Mouse (Mus musculus) urinary bladder, adult 2 months (tissue): ENCODE results near the gene Fzr1. TPM values are rescaled to one million over a fixed set of nuclear protein-coding genes. Genes with fewer than 3 reads are reported as not detected.

ENCODE experiments used
- DNase-seq: peaks from one replicate; pipeline ENCODE4 v3.0.0; 2022; ENCODE audit warnings: low spot score
- polyA plus RNA-seq: library from polyadenylated mRNA; depleted of rRNA; stranded (reverse); fragments of >200 nt; gene quantifications from 2 replicates; pipeline ENCODE4 v1.2.3, GENCODE M21; 2012

The Fzr1 gene
- polyA plus RNA-seq, 1 experiment = 34.1 TPM

DNA sequence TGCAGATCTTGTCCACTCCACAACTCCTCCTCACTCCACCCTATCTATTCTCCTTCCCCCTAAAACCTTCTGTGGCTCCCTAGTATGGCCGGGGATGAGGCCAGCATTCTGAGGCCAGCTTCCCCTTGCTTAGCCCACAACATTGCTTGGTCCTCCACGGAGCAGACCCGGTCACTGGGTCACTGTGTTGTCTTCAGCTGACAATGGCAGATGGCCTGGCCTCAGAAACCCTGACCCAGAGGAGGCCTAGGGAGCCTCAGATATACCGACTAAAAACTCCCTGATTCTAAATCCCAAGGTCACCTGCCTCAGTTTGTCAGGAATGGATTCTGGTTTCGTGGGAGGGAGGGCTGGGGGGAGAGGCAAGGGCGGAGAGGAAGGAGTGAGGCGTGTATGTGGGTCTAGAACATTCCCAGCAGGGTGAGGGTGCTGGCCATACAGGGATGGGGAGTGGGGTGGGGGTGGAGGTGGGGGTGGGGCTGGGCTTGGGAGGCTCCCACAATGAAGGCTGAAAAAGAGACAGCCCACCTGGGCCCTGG, 24.0 kb upstream of the Fzr1 start:
- no peak for DNase-seq

DNA sequence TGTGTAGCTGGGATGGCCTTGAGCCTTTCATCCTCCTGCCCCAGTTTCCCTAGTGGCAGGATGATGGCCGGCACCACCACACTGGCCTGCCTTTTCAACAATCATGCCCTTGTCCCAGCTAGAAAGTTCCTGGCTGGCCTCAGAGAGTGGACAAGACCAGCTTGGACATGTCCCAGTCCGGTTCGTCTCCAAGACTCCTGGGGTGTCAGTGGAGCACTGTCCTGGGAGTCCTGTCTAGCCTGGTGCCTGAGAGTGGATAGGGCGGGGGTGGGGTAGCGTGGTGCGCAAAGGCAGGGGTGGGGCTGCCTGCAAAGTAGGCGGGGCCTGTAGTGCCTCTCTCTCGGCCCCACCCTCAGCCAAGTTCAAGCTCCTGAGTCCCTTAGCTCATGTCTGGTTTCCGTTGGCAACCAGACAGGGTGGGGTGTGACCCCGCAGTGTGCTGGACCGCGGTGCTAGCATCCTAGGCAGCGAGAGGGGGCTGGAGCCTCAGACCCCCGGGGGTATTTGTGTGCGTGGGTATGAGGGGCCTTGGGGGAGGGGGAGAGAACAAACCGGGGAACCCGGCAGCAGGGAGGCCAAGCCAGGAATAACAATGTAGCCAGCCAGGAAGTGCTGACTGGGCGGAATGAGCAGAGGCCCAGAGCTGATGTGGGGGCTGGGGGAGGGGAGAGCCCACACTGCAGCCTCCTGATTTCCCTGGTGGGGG, 23.4 kb upstream of the Fzr1 start:
- no peak for DNase-seq

- DNase-seq = no peak
Observed at GRCm38 (mm10) chr10:81401205-81401520, 22.8 kb upstream of the Fzr1 start.

DNA sequence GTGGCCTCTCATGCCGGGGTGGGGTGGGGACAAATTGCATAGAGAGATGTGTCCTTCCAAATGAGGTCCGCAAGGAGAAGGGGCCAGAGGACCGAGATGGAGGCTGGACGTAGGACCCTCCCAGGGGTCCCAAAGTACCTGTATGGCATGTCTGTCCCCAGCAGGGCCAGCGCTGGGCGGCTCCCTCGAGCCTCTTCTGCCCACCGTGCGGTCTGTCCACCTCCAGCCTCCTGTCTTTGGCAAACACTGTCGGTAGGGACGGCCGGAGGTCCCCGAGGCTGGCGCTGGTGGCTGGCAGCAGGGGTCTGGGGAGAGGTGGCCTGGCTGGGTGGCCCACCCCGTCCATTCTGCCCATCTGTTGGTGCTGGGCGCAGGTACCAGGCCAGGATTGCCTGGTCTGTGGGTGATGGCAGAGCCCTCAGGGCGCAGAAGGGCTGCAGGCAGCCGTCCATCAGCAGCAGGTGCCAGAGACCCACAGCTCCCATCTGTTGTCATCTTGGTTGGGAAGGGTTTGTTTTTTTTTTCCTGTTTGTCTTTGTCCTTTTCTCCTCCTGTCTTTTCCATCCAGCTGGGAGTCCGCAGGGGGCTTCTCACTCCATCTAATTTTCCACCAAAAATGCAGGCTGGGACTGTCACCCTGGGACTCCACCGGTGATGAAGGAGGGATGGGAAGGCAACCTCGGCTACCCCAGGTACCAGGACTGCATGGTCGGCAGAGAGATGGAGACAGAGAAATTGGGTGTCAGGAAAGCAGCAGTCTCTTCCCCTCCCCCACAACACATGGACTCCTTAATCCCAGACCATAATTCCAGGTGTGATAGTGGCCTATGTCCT, 22.3 kb upstream of the Fzr1 start:
- DNase-seq = no peak

- no peak for DNase-seq
Observed at GRCm38 (mm10) chr10:81399798-81400308, 21.5 kb upstream of the Fzr1 start.

DNA sequence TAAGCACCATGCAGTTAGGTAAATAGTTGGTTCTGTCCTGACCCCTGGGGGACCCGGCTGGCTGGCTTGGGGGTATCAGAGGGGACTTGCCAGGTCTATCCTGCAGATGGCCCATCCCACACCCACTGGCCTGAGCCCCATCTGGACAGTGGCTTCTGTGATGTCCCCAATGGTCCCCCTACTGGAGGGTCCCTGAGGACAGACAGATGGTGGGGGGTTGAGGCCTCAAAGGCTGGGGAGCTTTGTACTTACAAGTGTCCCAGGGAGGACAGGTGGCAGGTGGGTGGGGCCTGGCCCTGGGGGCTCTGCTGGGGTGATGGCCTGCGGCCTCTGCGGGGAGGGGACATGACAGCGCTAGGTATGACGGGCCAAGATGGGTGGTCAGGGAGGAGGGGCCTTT, 21.0 kb upstream of the Fzr1 start:
- DNase-seq = no peak

DNA sequence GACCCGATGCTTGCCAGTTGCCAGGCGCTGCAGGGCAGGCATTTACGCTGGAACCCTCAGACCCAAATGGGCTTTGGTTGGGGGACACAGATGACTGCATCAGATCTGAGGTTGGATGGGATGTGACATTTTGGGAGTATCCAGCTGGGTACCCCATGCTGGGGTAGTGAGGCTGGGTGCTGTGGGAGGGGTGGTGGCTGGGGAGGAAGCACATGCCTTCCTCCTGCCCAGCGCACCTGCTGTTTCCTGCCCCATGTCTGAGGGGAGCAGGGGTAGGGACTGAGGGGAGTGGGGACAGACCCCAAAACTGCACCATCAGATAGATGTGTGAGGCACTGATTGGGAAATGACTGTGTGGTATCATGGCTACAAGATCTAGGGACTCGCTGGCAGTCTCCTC, 18.4 kb upstream of the Fzr1 start:
- DNase-seq = no peak

GRCm38 (mm10) chr10:81395865-81396264, 17.5 kb upstream of the Fzr1 start:
- no peak for DNase-seq

DNA sequence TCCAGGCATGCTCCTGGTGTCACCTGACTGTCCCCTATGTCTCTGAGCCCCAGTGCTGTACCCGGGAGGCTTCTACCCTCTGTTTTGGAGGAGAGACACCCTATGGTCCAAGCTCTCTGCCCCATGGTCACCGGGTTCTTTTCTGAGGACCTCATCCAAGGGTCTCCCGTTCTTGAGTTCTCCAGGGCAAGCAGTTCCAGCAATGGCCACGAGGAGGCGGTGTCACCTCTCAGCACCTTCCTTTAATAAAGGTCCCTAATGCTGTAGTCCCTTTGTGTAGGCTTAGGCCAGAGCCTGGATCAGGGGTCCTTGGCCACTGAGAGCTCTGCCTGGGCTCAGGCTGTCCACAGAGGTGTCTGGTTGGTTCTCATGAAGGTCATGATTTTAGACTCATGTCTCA, 16.8 kb upstream of the Fzr1 start:
- no peak for DNase-seq

DNA sequence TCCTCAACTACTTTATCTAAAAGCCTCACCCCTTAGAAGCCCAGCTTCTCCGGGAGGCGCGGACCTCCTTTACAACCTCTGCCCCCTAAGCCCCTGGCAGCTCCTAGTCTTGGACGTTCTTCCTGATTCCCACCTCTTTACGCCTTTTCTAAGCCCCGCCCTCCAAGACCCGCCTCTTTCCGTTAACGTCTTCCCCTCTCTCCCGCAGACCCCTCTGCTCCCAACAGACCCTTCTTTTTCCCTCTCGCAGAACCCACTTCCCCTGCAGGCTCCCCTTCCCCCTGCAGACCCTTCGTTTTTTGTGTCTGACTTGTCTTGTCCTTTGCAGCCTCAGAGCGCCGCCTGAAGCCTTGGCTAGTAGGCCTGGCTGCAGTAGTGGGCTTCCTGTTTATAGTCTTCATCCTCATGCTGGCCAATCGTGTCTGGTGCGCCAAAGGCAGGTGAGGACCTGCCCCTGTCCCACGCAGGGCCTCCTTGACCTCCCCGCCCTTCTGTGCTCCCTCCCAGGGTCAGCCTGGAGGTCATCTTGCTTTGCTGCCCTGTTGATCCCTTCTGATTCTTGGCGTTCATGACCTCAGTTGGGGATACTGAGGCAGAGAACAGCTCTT, 15.2 kb upstream of the Fzr1 start:
- DNase-seq = no peak

GRCm38 (mm10) chr10:81392781-81393185, 14.5 kb upstream of the Fzr1 start, which contains the start of gene Smim24:
Gene Smim24 (plus strand): TSS chr10:81393051.
- no peak for DNase-seq

DNA sequence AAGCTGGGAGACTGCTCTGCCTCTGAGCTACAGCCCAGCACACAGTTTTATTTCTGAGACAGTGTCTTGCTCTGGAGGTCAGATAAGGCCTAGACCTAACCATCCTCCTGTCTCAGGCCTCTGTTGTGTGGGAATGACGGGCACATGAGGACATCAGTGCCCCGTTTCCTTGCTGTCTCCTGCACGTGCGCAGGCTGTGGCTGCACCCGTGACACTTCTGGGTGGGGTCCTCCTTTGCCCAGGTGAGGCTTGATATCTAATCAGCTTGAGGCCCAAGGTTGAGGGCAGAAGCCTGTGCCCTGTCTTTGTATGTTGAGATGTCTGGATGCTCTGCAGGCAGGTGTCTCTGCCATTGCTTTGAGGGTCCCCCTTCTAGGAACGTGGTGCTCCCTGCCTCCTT, 14.0 kb upstream of the Fzr1 start:
- DNase-seq = no peak

DNA sequence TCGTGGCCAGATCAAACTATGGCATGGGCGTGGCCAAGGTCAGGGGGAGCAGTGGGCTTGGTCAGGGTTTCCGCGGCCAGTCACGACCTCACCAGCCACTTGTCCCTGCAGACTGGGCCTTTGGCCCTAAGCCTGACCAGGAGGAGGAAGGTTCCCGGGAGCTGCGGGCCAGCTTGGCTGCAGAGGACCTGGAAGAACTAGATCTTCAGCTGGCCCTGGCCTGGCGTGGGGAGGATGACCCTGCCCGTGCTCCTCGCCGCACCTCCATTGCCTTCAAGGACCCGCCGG, 12.3 kb upstream of the Fzr1 start:
- DNase-seq = no peak

DNA sequence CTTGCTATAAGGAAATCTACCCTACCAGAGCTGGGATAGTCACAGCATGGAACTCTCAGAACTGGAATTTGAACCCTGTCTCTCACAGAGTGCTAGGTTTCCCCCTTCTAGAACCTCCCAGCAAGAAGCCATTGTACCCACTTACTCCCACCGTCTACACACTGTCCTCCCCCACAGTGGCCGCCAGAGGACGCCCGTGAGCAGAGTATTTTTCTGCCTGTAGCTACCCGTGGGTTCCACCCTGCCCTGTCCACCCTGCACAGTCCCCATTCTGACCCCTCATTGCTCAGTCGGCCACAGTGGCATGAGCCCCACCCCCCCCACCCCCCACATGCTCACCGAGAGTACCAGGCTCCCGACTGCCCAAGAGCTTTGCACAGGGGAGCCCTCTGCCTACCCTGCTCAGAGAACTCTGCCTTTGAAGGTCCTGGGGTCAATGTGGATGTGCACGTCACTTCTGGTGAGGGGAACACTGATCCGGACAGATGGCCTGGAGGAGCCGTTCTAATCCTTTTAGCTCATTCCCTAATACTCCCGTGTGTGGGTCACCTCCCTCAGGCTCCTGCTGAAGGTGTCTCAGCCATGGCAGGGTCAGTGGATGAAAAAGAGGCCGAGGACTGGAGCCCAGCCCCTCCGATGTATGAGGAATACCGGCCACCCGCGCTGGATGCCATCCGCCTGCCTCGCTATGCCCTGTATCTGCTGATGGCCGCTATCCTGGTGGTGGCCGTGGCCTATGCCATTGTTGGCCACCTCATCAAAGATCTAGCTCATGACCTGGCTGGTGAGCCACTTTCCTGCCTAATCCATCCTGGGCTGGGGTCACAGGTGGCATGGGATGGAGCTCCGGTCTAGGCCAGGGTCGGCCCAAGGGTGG, 11.7 kb upstream of the Fzr1 start:
- peak; percentile 59 for DNase-seq

GRCm38 (mm10) chr10:81389373-81389772, 11.1 kb upstream of the Fzr1 start:
- no peak for DNase-seq

DNA sequence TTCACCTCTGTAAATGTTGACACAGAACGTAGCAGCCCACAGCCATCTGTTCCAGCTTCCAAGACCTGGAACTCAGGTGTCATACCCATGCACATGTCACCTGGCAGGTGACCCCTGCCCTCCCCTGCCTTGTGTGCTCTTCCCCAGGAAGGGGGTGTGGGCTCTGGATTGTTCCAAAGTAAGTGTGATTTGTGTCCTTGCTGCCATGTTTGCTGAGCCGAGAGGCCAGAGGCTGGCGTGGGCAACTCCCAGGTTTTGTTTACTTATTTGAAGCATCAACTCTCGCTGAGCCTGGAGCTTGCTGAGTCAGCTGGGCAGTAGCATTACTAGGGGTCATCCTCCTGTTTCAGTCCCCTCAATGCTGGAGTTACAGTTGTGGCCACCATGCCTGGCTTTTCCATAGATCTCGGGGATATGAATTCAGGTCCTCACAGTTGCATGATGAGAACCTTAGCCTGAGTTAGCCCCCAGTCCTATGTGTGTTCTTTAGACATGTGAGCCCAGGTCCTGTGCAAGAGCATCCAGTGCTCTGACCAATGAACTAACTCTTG, 10.3 kb upstream of the Fzr1 start, which contains the start of gene Gm48552:
Gene Gm48552 (plus strand): TSS at position 501 of the 551 bp plus-strand sequence.
- DNase-seq = no peak

DNA sequence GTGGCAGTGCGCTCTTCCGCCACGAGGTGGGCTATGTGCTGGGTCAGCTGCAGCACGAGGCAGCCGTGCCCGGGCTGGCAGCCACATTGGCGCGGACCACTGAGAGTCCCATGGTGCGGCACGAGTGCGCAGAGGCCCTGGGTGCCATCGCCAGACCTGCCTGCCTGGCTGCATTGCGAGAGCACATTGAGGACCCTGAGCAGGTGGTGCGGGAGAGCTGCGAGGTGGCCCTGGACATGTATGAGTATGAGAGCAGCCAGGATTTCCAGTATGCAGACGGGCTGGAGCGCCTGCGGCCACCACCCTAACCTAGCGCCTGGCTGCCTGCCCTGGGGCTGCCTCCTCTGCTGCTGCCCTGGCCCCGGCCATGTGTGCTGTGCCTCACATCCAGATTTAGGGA, 9.4 kb upstream of the Fzr1 start:
- DNase-seq = no peak

GRCm38 (mm10) chr10:81385603-81386306, 7.4 kb upstream of the Fzr1 start:
- no peak for DNase-seq

DNA sequence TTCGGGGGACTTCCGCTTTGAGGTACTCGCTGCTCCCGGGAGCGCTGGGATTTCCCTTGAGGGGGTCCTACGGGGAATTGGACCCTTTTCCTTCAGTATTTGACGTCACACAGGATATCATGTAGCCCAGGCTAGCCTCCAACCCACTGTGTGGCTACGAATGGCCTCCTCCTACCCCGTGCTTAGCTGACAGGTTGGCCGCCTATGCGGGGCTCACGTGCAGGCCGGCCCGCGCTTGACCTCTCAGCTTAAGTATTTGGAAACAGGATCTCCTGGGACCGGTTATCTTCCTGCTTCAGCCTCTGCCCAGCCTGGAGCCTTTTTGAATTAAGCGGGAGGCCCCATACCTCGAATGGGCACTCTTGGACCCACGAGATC, 6.3 kb upstream of the Fzr1 start:
- DNase-seq = no peak

DNA sequence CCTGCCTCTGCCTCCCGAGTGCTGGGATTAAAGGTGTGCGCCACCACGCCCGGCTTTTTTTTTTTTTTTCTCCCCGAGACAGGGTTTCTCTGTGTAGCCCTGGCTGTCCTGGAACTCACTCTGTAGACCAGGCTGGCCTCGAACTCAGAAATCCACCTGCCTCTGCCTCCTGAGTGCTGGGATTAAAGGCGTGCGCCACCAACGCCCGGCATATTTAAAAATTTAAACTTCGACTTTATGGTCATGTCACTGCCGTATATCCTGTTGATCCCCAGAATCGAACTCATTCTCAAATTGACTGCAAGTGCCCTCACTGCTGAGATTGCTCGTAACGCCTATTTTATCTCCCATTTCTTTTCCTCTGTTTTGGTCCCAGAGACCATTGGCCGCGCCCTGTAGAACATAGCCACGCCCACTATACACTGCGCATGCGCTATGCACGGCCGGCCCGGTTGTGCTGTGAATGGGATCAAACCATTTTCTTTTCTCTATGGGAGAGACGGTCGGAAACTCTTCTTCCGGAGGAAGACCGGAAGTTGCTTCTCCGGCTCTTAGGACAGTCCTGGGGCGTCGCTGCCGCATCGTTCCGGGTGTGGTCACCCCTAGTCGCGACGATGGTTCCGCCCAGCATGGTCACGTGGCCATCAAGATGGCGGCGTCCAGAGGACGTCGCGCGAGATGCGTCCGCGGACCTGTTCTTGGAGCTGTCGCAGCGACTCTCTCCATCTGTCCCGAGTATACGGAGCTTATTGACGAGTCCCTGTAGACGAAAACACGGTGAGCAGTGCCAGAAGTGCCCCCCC, 5.7 kb upstream of the Fzr1 start, which contains the start of the genes Dohh and Gm48551:
Gene Dohh (plus strand): TSS at position 627 of the 803 bp plus-strand sequence.
Gene Gm48551 (plus strand): TSS at position 665 of the 803 bp plus-strand sequence.
- peak; percentile 96 for DNase-seq
